Mouse (Mus musculus) stomach, embryonic 15.5 days (tissue): ENCODE measurements around the gene Pde4d. TPM values are rescaled to one million over a fixed set of nuclear protein-coding genes. Genes with fewer than 3 reads are reported as not detected.
A peak's percentile ranks its signal among the peaks of the same experiment; 100 is the strongest.

Source experiments
- ATAC-seq: fragments of 200-750 bp; cut with Nextera tagmentation; 2 replicates; pipeline ENCODE4 v1.8.0; 2017; ENCODE audit warnings: low read depth, moderate number of reproducible peaks, moderate TSS enrichment; ENCODE audit not compliant: insufficient read depth, low FRiP score
- H3K27ac ChIP-seq: fragments of 300-500 bp; sonication (generic); 2 replicates; pipeline ENCODE4 v1.5.1; 2015; ENCODE audit warnings: mild to moderate bottlenecking, inconsistent platforms
- H3K27me3 ChIP-seq: fragments of 300-500 bp; sonication (generic); replicated peaks from 2 replicates; pipeline ENCODE4 v1.6.1; 2015; ENCODE audit warnings: inconsistent platforms
- H3K36me3 ChIP-seq: fragments of 300-500 bp; sonication (generic); 2 replicates; pipeline ENCODE4 v1.6.1; 2015; ENCODE audit warnings: inconsistent platforms
- H3K4me1 ChIP-seq: fragments of 300-500 bp; sonication (generic); 2 replicates; pipeline ENCODE4 v1.6.1; 2015; ENCODE audit warnings: inconsistent platforms
- H3K4me2 ChIP-seq: fragments of 300-500 bp; sonication (generic); 2 replicates; pipeline ENCODE4 v1.6.1; 2015; ENCODE audit warnings: mild to moderate bottlenecking, inconsistent platforms
- H3K4me3 ChIP-seq: fragments of 300-500 bp; sonication (generic); replicated peaks from 2 replicates; pipeline ENCODE4 v1.5.1; 2015; ENCODE audit warnings: inconsistent platforms
- H3K9ac ChIP-seq: fragments of 300-500 bp; sonication (generic); 2 replicates; pipeline ENCODE4 v1.6.1; 2015; ENCODE audit warnings: inconsistent platforms
- H3K9me3 ChIP-seq: fragments of 300-500 bp; sonication (generic); 2 replicates; pipeline ENCODE4 v1.6.1; 2016; ENCODE audit warnings: inconsistent platforms
- WGBS: fragments of 180-500 bp; shearing (Covaris S2); methylation state at CpG from one replicate; pipeline ENCODE4 v1.1.7; 2015; 5-methylcytosine and 5-hydroxymethylcytosine counted together
- polyA plus RNA-seq: library from polyadenylated mRNA; unstranded; fragments of >200 nt; fragmentation: Nextera tagmentation; extraction: Ambion mirVana; gene quantifications from 2 replicates; pipeline ENCODE4 v1.2.1, GENCODE M21; 2015

Pde4d gene
- polyA plus RNA-seq, 1 experiment from 2014 or later: 22.8 TPM

- H3K4me2 ChIP-seq: no peak overlapping the region
- no peak overlapping the region for H3K27ac ChIP-seq
- no peaks in the 10 kb centered on the region for H3K36me3 ChIP-seq
- 57% methylated on average over 2 of the region's 2 CpGs for WGBS
- no peaks in the 10 kb centered on the region for H3K27me3 ChIP-seq
- H3K9me3 ChIP-seq: no peaks in the 10 kb centered on the region
- no peak overlapping the region for H3K9ac ChIP-seq
- H3K4me1 ChIP-seq: no peaks in the 10 kb centered on the region
- no peak for ATAC-seq
- H3K4me3 ChIP-seq: no peak overlapping the region
Observed at GRCm38 (mm10) chr13:108494365-108494764, 44.6 kb downstream of the Pde4d start.

- no peaks in the 10 kb centered on the region for H3K4me1 ChIP-seq
- H3K27ac ChIP-seq: no peak overlapping the region
- no peak for ATAC-seq
- 62% methylated on average over 8 of the region's 8 CpGs for WGBS
- H3K27me3 ChIP-seq: no peaks in the 10 kb centered on the region
- H3K9me3 ChIP-seq: no peaks in the 10 kb centered on the region
- H3K4me3 ChIP-seq: no peak overlapping the region
- no peak overlapping the region for H3K9ac ChIP-seq
- H3K4me2 ChIP-seq: no peak overlapping the region
- H3K36me3 ChIP-seq: no peaks in the 10 kb centered on the region
Observed at GRCm38 (mm10) chr13:108497768-108498167, 48.0 kb downstream of the Pde4d start.

GRCm38 (mm10) chr13:108498247-108498743 is 48.5 kb downstream of the Pde4d start:
- Histone ChIP-seq H3K27me3 (no peaks in the 10 kb centered on the region), H3K4me2 (peak overlapping the region; percentile 29), H3K4me3 (no peak overlapping the region; the same call in 1 of the 2 replicates), H3K27ac (peak overlapping the region; percentile 26; the same call in 1 of the 2 replicates), H3K36me3 (no peaks in the 10 kb centered on the region), H3K9me3 (no peaks in the 10 kb centered on the region), H3K4me1 (no peaks in the 10 kb centered on the region), H3K9ac (no peak overlapping the region)
- WGBS: 55% methylated on average over 9 of the region's 9 CpGs
- peak; percentile 88 for ATAC-seq

GRCm38 (mm10) chr13:108498773-108499313 is 49.1 kb downstream of the Pde4d start:
- Histone ChIP-seq H3K9me3 (no peaks in the 10 kb centered on the region), H3K27ac (peak overlapping the region; percentile 26; the same call in 1 of the 2 replicates), H3K27me3 (no peaks in the 10 kb centered on the region), H3K9ac (no peak overlapping the region), H3K4me1 (no peaks in the 10 kb centered on the region), H3K4me3 (no peak overlapping the region; the same call in 1 of the 2 replicates), H3K36me3 (no peaks in the 10 kb centered on the region), H3K4me2 (peak overlapping the region; percentile 29; the same call in 1 of the 2 replicates)
- 0 out of 2 replicates have a peak, but pooled peaks have one; percentile 4 for ATAC-seq
- 51% methylated on average over 9 of the region's 9 CpGs for whole genome bisulfite sequencing

GRCm38 (mm10) chr13:108501386-108501785 is 51.6 kb downstream of the Pde4d start:
- Histone ChIP-seq H3K4me1 (no peaks in the 10 kb centered on the region), H3K9me3 (no peaks in the 10 kb centered on the region), H3K27me3 (no peaks in the 10 kb centered on the region), H3K36me3 (no peaks in the 10 kb centered on the region), H3K4me3 (no peak overlapping the region), H3K27ac (no peak overlapping the region), H3K9ac (no peak overlapping the region), H3K4me2 (no peak overlapping the region)
- no peak for ATAC-seq
- WGBS: 23% methylated on average over 1 of the region's 1 CpGs

GRCm38 (mm10) chr13:108524548-108524947 is 74.8 kb downstream of the Pde4d start:
- no peaks in the 10 kb centered on the region for H3K9me3 ChIP-seq
- ATAC-seq: no peak
- H3K27me3 ChIP-seq: no peaks in the 10 kb centered on the region
- H3K4me1 ChIP-seq: no peaks in the 10 kb centered on the region
- H3K9ac ChIP-seq: no peak overlapping the region
- no peak overlapping the region for H3K4me2 ChIP-seq
- 78% methylated on average over 4 of the region's 4 CpGs for WGBS
- H3K27ac ChIP-seq: no peak overlapping the region
- no peak overlapping the region for H3K4me3 ChIP-seq
- H3K36me3 ChIP-seq: no peaks in the 10 kb centered on the region

GRCm38 (mm10) chr13:108524969-108525368 is 75.2 kb downstream of the Pde4d start:
- Histone ChIP-seq H3K4me2 (no peak overlapping the region), H3K27me3 (no peaks in the 10 kb centered on the region), H3K4me1 (no peaks in the 10 kb centered on the region), H3K27ac (no peak overlapping the region), H3K9me3 (no peaks in the 10 kb centered on the region), H3K4me3 (no peak overlapping the region), H3K36me3 (no peaks in the 10 kb centered on the region), H3K9ac (no peak overlapping the region)
- 68% methylated on average over 6 of the region's 6 CpGs for WGBS
- ATAC-seq: no peak

- H3K27ac ChIP-seq: no peak overlapping the region
- 82% methylated on average over 13 of the region's 13 CpGs for WGBS
- no peaks in the 10 kb centered on the region for H3K27me3 ChIP-seq
- H3K4me3 ChIP-seq: no peak overlapping the region
- H3K9me3 ChIP-seq: no peaks in the 10 kb centered on the region
- H3K4me2 ChIP-seq: no peak overlapping the region
- ATAC-seq: no peak
- no peaks in the 10 kb centered on the region for H3K4me1 ChIP-seq
- no peak overlapping the region for H3K9ac ChIP-seq
- H3K36me3 ChIP-seq: no peaks in the 10 kb centered on the region
Observed at GRCm38 (mm10) chr13:108526258-108527007, 76.7 kb downstream of the Pde4d start.

GRCm38 (mm10) chr13:108527090-108527770 is 77.5 kb downstream of the Pde4d start:
- H3K27ac ChIP-seq: no peak overlapping the region
- H3K9me3 ChIP-seq: no peaks in the 10 kb centered on the region
- no peak overlapping the region for H3K9ac ChIP-seq
- no peaks in the 10 kb centered on the region for H3K27me3 ChIP-seq
- H3K36me3 ChIP-seq: no peaks in the 10 kb centered on the region
- H3K4me1 ChIP-seq: no peaks in the 10 kb centered on the region
- H3K4me2 ChIP-seq: no peak overlapping the region
- WGBS: 79% methylated on average over 7 of the region's 7 CpGs
- no peak overlapping the region for H3K4me3 ChIP-seq
- no peak for ATAC-seq

GRCm38 (mm10) chr13:108528343-108528742 is 78.6 kb downstream of the Pde4d start:
- no peak overlapping the region for H3K27ac ChIP-seq
- no peak for ATAC-seq
- no peaks in the 10 kb centered on the region for H3K27me3 ChIP-seq
- H3K36me3 ChIP-seq: no peaks in the 10 kb centered on the region
- H3K9me3 ChIP-seq: no peaks in the 10 kb centered on the region
- 84% methylated on average over 1 of the region's 1 CpGs for WGBS
- no peak overlapping the region for H3K4me3 ChIP-seq
- H3K4me2 ChIP-seq: no peak overlapping the region
- H3K9ac ChIP-seq: no peak overlapping the region
- no peaks in the 10 kb centered on the region for H3K4me1 ChIP-seq

- 83% methylated on average over 1 of the region's 1 CpGs for whole genome bisulfite sequencing
- ATAC-seq: no peak
- H3K9ac ChIP-seq: no peak overlapping the region
- no peaks in the 10 kb centered on the region for H3K36me3 ChIP-seq
- no peak overlapping the region for H3K4me2 ChIP-seq
- no peaks in the 10 kb centered on the region for H3K27me3 ChIP-seq
- no peak overlapping the region for H3K4me3 ChIP-seq
- H3K4me1 ChIP-seq: no peaks in the 10 kb centered on the region
- no peak overlapping the region for H3K27ac ChIP-seq
- no peaks in the 10 kb centered on the region for H3K9me3 ChIP-seq
Observed at GRCm38 (mm10) chr13:108532875-108533274, 83.1 kb downstream of the Pde4d start.

- H3K4me3 ChIP-seq: no peak overlapping the region
- H3K9me3 ChIP-seq: no peaks in the 10 kb centered on the region
- H3K27me3 ChIP-seq: no peaks in the 10 kb centered on the region
- H3K4me2 ChIP-seq: no peak overlapping the region
- H3K36me3 ChIP-seq: no peaks in the 10 kb centered on the region
- WGBS: 46% methylated on average over 4 of the region's 4 CpGs
- no peaks in the 10 kb centered on the region for H3K4me1 ChIP-seq
- no peak for ATAC-seq
- H3K27ac ChIP-seq: no peak overlapping the region
- H3K9ac ChIP-seq: no peak overlapping the region
Observed at GRCm38 (mm10) chr13:108536436-108536835, 86.7 kb downstream of the Pde4d start.
